Mouse (Mus musculus): ENCODE data around the gene Tmem132c.

Gene Tmem132c

DNA sequence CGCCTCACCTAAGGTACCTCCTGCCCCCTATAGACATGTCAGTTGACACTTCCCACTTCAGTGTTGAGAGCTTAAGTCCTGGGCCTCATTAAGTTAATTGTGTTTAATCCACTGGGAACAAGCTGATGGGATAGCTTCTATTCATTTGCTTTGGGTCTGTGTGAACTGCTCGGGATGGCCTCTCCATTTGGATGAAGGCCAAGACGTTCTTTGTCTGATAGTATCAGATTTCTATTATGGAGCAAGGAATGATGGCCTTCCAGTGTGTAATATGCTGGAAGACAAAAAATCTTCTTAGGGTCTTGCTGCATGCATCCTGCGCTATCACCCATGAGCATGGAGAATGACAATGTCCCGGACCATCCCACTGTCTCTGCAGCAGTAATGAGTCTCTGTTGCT is 141.0 kb downstream of the Tmem132c start:
- Histone ChIP-seq H3K27me3 (ENCODE audit: control insufficient read depth, insufficient read depth, low read length, poor library complexity, severe bottlenecking) (no peaks in the 10 kb centered on the region), H3K36me3 (ENCODE audit: control insufficient read depth, insufficient read depth, low read length, poor library complexity, severe bottlenecking) (no peaks in the 10 kb centered on the region)
- DNase-seq (ENCODE audit: low read depth, low spot score), result no peak

DNA sequence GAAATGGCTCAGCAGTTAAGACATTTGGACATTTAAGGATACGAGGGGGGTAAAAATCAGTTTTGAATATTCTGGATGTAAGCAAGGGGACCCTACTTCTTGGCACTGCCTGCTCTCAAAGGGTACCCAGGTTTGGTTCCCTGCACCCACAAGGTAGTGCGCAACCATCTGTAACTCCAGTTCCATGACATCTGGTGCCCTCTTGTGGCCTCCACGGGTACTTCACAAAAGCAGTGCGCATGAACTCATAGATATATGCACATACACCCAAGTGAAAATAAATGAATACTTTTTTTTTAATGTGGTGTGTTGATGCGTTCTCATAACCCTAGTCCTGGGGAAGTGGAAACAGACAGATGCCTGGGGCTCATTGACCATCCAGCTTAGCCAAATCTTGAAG is 149.6 kb downstream of the Tmem132c start:
- DNase-seq (ENCODE audit: low read depth, low spot score), result no peak
- Histone ChIP-seq H3K36me3 (ENCODE audit: control insufficient read depth, insufficient read depth, low read length, poor library complexity, severe bottlenecking) (no peaks in the 10 kb centered on the region), H3K27me3 (ENCODE audit: control insufficient read depth, insufficient read depth, low read length, poor library complexity, severe bottlenecking) (no peaks in the 10 kb centered on the region)

DNA sequence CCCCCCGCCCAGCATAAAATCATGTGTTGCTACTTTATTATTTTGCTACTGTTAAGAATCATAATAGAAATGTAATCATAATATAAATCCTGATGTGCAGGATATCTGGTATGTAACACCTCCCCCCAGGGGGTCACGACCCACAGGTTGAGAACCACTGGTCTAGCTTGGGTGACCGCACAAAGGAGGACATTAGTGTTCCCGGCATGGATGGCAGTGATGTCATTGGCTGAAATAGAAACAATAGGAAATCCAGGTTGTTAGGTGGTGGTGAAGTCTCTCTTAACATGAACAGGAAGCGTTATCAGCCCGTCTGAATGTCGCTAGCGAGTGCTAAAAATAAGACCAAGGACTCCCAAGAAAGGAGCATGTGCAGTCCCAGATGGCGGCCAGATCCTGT is 155.3 kb downstream of the Tmem132c start:
- no peaks in the 10 kb centered on the region for H3K27me3 ChIP-seq (ENCODE audit: control insufficient read depth, insufficient read depth, low read length, poor library complexity, severe bottlenecking)
- DNase-seq (ENCODE audit: low read depth, low spot score), result no peak
- no peaks in the 10 kb centered on the region for H3K36me3 ChIP-seq (ENCODE audit: control insufficient read depth, insufficient read depth, low read length, poor library complexity, severe bottlenecking)

DNA sequence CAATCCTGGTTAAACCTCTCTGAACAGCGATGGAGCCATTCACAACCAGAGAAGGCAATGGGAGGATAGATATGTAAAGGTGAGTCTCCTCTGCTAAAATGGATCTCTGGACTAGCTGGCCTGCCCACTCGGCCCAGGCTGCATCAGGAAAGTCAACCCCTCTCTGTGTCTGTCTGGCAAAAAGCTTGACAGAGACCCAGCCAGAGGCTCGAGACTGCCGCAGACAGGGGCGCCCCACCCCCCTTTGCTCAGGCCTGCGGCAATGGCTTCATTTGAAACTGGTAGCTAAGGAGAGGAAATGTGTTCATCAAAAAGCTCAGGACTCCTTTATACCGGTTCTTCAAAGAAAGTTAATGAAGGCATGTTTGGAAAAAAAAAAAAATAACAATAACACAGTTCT is 156.4 kb downstream of the Tmem132c start:
- Histone ChIP-seq H3K36me3 (ENCODE audit: control insufficient read depth, insufficient read depth, low read length, poor library complexity, severe bottlenecking) (no peaks in the 10 kb centered on the region), H3K27me3 (ENCODE audit: control insufficient read depth, insufficient read depth, low read length, poor library complexity, severe bottlenecking) (no peaks in the 10 kb centered on the region)
- DNase-seq (ENCODE audit: low read depth, low spot score), result no peak

DNA sequence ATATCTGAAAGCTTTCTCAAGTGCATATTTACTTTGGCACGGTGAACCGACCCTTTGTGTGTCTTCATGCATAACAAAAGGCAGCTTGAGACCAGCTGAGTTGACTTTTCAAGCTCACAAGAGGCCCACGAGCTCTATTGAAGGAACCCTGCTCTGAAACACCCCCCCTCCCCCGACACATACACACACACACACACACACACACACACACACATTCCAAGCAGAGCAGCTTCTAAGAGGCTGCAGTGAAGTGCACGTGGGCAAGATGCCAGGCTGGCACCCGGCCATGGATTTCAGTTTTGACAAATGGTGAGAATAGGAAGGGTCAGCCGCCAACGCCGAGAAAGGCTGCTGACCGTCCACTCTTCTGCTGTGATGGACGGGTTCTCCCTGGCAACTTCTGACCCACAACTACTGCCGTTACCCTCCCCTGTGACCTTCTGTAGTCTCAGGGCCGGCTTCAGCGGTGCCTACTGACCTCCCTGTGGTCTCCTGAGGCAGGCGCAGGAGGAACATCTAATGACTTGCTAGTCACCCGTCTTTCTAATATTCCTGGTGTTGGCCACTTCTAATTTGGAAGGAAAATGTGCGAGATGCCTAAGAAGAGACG is 163.9 kb downstream of the Tmem132c start:
- DNase-seq (ENCODE audit: low read depth, low spot score), result no peak
- H3K27me3 ChIP-seq (ENCODE audit: control insufficient read depth, insufficient read depth, low read length, poor library complexity, severe bottlenecking), result no peaks in the 10 kb centered on the region
- no peaks in the 10 kb centered on the region for H3K36me3 ChIP-seq (ENCODE audit: control insufficient read depth, insufficient read depth, low read length, poor library complexity, severe bottlenecking)

DNA sequence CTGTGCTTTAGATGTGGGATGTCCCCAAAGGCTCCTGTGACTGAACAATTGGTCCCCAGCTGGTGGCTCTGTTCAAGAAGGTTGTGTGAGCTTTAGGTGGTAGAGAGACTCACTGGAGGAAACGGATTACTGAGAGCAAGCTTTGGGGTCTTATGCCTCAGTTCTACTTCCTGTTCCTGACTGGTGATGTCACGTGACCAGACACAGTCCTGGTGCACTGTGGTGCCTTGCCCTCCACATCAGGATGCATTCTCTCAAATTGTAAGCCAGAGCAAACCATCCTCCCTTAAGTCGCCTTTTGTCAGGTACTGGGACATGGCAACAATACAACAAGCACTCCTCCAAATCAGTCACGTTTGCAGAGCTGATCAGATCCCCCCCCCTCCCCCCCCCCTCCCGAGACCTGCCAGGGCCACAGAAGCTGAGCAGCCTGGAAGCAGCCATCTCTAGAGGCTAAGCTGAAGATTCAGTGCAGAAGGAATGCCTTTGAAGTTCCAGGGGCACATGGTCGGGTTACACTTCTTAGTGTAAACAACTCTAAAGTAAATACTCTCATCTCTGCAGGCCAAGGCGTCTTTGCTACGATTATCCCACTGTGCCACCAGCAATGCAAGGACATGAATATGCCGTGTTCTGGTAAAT is 164.5 kb downstream of the Tmem132c start:
- no peaks in the 10 kb centered on the region for H3K36me3 ChIP-seq (ENCODE audit: control insufficient read depth, insufficient read depth, low read length, poor library complexity, severe bottlenecking)
- no peak for DNase-seq (ENCODE audit: low read depth, low spot score)

DNA sequence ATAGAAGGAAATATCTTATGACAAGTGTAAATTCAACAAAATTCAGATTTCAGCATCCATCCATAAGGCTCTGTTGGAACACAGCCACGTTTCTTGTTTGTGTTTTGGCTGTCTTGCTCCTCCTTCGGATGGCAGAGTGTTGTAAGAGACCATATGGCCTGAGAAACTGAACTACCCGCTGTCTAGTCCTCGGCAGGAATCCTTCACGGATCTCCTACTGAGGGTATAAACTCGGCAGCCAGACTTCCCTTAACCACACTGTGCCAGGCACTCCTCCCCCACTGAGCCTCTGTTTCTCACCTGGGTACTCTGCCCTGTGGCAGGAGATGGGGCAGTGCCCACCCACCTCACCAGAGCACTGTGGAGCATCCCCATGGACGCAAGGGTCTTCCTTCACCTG is 174.9 kb downstream of the Tmem132c start:
- DNase-seq (ENCODE audit: low read depth, low spot score), result no peak
- H3K36me3 ChIP-seq (ENCODE audit: control insufficient read depth, insufficient read depth, low read length, poor library complexity, severe bottlenecking), result no peaks in the 10 kb centered on the region
- no peaks in the 10 kb centered on the region for H3K27me3 ChIP-seq (ENCODE audit: control insufficient read depth, insufficient read depth, low read length, poor library complexity, severe bottlenecking)

More for the DNA sequence above, 164.5 kb downstream of the Tmem132c start:
- H3K27me3 ChIP-seq (ENCODE audit: control insufficient read depth, insufficient read depth, low read length, poor library complexity, severe bottlenecking), result no peaks in the 10 kb centered on the region

DNA sequence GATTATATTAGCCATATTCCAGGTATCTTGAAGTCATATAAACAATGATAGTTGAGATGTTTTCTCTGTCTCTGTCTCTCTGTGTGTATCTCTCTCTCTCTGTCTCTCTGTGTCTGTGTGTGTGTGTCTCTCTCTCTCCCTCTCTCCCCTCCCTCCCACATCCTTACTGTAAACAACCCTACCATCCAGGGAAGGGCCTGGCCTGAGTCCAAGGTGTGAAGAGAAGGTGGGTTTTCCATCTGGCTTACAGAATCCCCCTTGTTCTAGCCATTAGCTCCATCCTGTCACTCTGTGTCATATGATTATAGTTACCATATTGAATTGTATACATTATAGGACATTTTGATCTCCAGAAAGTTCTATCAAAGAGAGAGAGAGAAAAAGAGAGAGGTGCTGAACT is 182.3 kb downstream of the Tmem132c start:
- no peaks in the 10 kb centered on the region for H3K36me3 ChIP-seq (ENCODE audit: control insufficient read depth, insufficient read depth, low read length, poor library complexity, severe bottlenecking)
- no peaks in the 10 kb centered on the region for H3K27me3 ChIP-seq (ENCODE audit: control insufficient read depth, insufficient read depth, low read length, poor library complexity, severe bottlenecking)
- DNase-seq (ENCODE audit: low read depth, low spot score), result no peak

DNA sequence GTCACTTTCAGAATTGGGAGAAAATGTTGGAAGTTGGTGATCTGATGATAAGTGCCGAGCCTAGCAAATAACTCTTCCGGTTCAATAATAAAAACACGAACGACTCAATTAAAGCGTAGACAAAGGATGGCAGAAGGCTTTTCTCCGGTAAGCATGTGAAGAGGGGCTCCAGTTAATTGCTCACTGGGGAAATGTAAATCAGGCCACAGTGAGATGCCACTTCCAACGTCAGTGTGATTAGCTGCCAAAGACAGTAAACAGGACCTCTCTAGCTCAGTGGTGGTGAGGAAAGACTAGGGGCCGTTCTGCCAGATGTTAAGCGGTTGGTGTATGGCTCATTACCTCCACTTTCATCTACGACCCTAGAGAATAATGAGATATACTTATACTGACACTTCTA is 187.5 kb downstream of the Tmem132c start:
- H3K36me3 ChIP-seq (ENCODE audit: control insufficient read depth, insufficient read depth, low read length, poor library complexity, severe bottlenecking), result no peaks in the 10 kb centered on the region
- H3K27me3 ChIP-seq (ENCODE audit: control insufficient read depth, insufficient read depth, low read length, poor library complexity, severe bottlenecking), result no peaks in the 10 kb centered on the region
- DNase-seq (ENCODE audit: low read depth, low spot score), result no peak

DNA sequence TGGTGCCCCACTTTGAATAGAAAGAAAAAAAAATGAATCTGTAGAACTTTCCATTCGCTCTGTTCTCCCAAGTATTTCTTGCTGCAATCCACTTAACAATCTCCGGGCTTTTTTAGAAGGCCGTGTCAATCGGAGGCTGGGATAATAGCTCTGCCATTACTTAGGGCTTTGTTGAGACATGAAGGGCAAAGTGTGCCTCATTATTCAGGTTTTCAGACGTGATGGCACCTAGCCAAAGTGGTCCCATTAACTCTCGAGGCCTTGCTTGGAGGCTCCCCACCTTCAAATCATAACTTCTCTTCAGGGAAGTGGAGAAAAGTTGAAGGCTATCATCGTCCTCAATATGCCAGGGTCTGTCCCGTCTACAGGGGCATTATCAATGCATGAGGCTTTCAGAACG is 190.0 kb downstream of the Tmem132c start:
- no peaks in the 10 kb centered on the region for H3K27me3 ChIP-seq (ENCODE audit: control insufficient read depth, insufficient read depth, low read length, poor library complexity, severe bottlenecking)
- DNase-seq (ENCODE audit: low read depth, low spot score), result no peak

DNA sequence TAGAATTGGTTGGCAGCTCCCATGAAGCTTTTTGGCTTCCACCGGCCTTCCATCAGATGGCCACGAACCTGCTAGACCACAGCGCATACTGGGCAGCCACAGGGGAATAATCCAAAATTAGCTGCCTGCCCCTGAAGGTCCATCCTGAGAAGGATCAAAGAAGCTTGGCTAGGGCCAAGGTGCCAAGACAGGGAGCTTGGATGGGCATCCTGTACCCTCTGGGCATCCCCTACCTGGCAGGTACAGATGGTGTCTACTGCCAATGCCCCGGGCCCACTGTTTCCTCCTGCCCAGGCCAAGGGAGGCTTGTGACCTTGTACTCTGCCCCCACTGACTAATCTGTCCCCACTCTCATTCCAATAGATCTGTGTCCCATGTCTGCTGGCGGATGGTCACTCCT is 195.2 kb downstream of the Tmem132c start:
- no peak for DNase-seq (ENCODE audit: low read depth, low spot score)
- H3K27me3 ChIP-seq (ENCODE audit: control insufficient read depth, insufficient read depth, low read length, poor library complexity, severe bottlenecking), result no peaks in the 10 kb centered on the region
- H3K36me3 ChIP-seq (ENCODE audit: control insufficient read depth, insufficient read depth, low read length, poor library complexity, severe bottlenecking), result no peaks in the 10 kb centered on the region

More for the DNA sequence above, 190.0 kb downstream of the Tmem132c start:
- H3K36me3 ChIP-seq (ENCODE audit: control insufficient read depth, insufficient read depth, low read length, poor library complexity, severe bottlenecking), result no peaks in the 10 kb centered on the region

DNA sequence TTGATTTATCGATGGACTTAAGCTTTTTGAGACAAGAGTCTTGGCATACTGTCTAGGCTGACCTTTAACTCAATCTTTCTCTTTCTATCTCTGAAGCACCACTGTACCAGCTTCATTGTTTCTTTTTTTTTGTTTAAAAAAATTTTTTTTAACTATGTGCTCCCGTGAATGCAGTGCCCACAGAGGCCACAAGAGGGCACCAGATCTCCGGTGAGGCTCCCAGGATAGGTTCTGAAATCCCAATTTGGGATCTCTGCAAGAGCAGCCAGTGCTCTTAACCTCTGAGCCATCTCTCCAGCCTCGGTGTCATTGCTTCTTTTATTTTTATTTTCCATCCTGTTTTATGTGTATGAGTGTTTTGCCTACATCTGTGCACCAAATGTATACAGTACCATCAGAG is 197.0 kb downstream of the Tmem132c start:
- Histone ChIP-seq H3K36me3 (ENCODE audit: control insufficient read depth, insufficient read depth, low read length, poor library complexity, severe bottlenecking) (no peaks in the 10 kb centered on the region), H3K27me3 (ENCODE audit: control insufficient read depth, insufficient read depth, low read length, poor library complexity, severe bottlenecking) (no peaks in the 10 kb centered on the region)
- no peak for DNase-seq (ENCODE audit: low read depth, low spot score)

DNA sequence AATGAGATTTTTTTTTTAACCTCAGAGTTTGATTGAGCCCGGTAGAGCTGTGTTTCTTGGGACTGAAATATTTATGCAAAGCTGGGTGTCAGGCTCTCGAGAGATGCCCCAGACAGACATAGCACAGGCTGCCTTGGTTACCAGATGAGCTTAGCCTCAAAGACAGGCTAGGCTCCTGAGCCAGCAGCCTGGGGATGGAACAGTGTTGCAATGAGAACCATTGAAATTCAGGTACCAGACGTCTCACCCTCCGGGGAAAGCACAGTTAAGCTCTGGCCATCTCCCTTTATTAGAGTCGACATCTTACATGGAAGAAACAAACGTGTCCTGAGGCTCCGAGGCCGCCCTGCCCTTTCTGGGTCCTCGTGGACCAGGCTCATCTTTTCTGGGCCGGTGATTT is 200.4 kb downstream of the Tmem132c start:
- Histone ChIP-seq H3K27me3 (ENCODE audit: control insufficient read depth, insufficient read depth, low read length, poor library complexity, severe bottlenecking) (no peaks in the 10 kb centered on the region), H3K36me3 (ENCODE audit: control insufficient read depth, insufficient read depth, low read length, poor library complexity, severe bottlenecking) (no peaks in the 10 kb centered on the region)
- DNase-seq (ENCODE audit: low read depth, low spot score), result no peak

DNA sequence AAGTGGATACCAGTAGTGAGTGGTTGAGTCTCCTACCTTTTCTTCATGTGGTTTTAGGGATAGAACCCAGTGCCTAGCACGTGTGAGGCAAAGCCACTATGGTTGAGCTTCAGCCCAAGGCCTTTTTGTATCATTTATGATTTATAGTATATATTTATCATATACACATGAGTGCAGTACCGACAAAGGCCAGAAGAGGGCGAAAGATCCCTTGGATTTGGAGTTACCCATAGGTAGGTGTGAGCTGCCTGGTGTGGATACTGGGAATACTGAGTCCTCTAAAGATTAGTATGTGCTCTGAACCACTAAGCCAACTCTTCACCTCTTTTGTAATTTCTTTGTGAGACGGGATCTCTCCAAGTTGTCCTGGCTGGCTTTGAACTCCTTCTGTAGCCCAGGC is 212.0 kb downstream of the Tmem132c start:
- H3K36me3 ChIP-seq (ENCODE audit: control insufficient read depth, insufficient read depth, low read length, poor library complexity, severe bottlenecking), result no peaks in the 10 kb centered on the region
- no peaks in the 10 kb centered on the region for H3K27me3 ChIP-seq (ENCODE audit: control insufficient read depth, insufficient read depth, low read length, poor library complexity, severe bottlenecking)
- peak; percentile 30 for DNase-seq (ENCODE audit: low read depth, low spot score)

DNA sequence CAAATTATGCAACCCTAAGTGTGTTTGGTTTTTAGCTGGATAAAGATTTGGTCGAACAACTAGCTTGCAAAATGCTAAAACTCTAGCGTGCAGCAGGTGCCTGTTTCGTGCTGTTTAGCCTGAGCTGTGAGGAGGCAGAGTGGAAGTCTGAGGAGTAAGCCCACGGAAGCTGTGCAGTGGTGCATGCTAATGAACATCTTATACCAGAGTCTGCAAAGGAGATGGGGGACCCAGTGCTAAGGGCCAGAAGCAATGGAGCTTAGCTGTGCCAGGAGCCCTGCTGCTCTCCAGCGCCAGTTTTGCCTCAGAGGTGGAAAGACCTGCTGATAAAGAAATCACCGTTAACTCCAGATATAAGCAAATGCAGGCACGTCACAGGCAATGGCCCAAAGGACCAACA is 212.5 kb downstream of the Tmem132c start:
- Histone ChIP-seq H3K36me3 (ENCODE audit: control insufficient read depth, insufficient read depth, low read length, poor library complexity, severe bottlenecking) (no peaks in the 10 kb centered on the region), H3K27me3 (ENCODE audit: control insufficient read depth, insufficient read depth, low read length, poor library complexity, severe bottlenecking) (no peaks in the 10 kb centered on the region)
- no peak for DNase-seq (ENCODE audit: low read depth, low spot score)

DNA sequence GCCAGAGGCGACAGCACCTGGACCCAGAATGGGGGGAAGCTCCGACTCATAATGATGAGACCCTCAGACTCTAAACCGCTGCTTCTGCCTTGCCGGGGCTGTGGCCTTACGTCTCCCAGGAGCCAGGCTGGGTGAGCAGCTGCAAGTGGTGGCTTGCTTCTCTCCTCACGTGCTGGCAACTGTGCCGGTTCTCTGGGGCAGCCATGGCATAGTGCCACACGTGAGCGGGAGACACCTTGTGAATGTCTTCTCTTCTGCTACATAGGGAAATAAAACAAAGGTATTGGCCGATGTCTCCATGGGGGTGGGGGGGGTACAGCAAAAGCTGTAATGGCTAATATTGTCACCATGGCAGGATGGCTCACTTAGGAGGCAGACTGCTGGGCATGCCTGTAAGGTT is 214.5 kb downstream of the Tmem132c start:
- Histone ChIP-seq H3K36me3 (ENCODE audit: control insufficient read depth, insufficient read depth, low read length, poor library complexity, severe bottlenecking) (no peaks in the 10 kb centered on the region), H3K27me3 (ENCODE audit: control insufficient read depth, insufficient read depth, low read length, poor library complexity, severe bottlenecking) (no peaks in the 10 kb centered on the region)
- no peak for DNase-seq (ENCODE audit: low read depth, low spot score)

Data from splenic B cell, adult 2 months (primary cell).